Mouse (Mus musculus) stomach, postnatal 0 days (tissue): Measurements from ENCODE around the gene Lpcat4.
A peak's percentile ranks its signal among the peaks of the same experiment; 100 is the strongest.

ENCODE experiments used
- CTCF ChIP-seq: IDR thresholded peaks from 2 replicates; pipeline ENCODE4 v1.5.1; 2016; ENCODE audit warnings: antibody characterized with exemption, low read depth, mild to moderate bottlenecking, moderate library complexity
- EP300 ChIP-seq: optimal IDR thresholded peaks from 2 replicates; pipeline ENCODE3; 2016; ENCODE audit warnings: antibody characterized with exemption

- TF ChIP-seq CTCF, result peak; percentile 35
- no peak for TF ChIP-seq EP300
These were observed 860 bp downstream of the Lpcat4 start for GRCm38 (mm10) chr2:112239935-112240721.
